Mouse (Mus musculus) right cerebral cortex, postnatal 14 days (tissue): ENCODE measurements around the gene Ptpn13.
A peak's percentile ranks its signal among the peaks of the same experiment; 100 is the strongest.

Source experiments
- DNase-seq: peaks from one replicate; pipeline ENCODE4 v3.0.0; 2022

Ptpn13 gene

GRCm38 (mm10) chr5:103597604-103598003 is 172.6 kb downstream of the Ptpn13 start:
- no peak for DNase-seq

GRCm38 (mm10) chr5:103598264-103598663 is 173.3 kb downstream of the Ptpn13 start:
- DNase-seq, result no peak

GRCm38 (mm10) chr5:103598881-103599280 is 173.9 kb downstream of the Ptpn13 start:
- no peak for DNase-seq

- DNase-seq, result no peak
Measured at GRCm38 (mm10) chr5:103603115-103603893, 178.3 kb downstream of the Ptpn13 start.

- no peak for DNase-seq
Measured at GRCm38 (mm10) chr5:103605707-103606106, 180.7 kb downstream of the Ptpn13 start.

GRCm38 (mm10) chr5:103610148-103610547 is 185.2 kb downstream of the Ptpn13 start:
- no peak for DNase-seq

- DNase-seq, result no peak
Measured at GRCm38 (mm10) chr5:103610856-103611472, 186.0 kb downstream of the Ptpn13 start.

GRCm38 (mm10) chr5:103612316-103612715 is 187.3 kb downstream of the Ptpn13 start:
- DNase-seq, result no peak

GRCm38 (mm10) chr5:103614356-103614755 is 189.4 kb downstream of the Ptpn13 start:
- DNase-seq, result no peak

- DNase-seq, result no peak
Measured at GRCm38 (mm10) chr5:103617191-103617590, 192.2 kb downstream of the Ptpn13 start.

- DNase-seq, result no peak
Measured at GRCm38 (mm10) chr5:103620301-103620973, 195.4 kb downstream of the Ptpn13 start.

- DNase-seq, result no peak
Measured at GRCm38 (mm10) chr5:103622321-103622720, 197.3 kb downstream of the Ptpn13 start.

- DNase-seq, result no peak
Measured at GRCm38 (mm10) chr5:103624831-103625230, 199.8 kb downstream of the Ptpn13 start.

GRCm38 (mm10) chr5:103628499-103628898 is 203.5 kb downstream of the Ptpn13 start:
- no peak for DNase-seq

- peak; percentile 17 for DNase-seq
Measured at GRCm38 (mm10) chr5:103629111-103629764, 204.2 kb downstream of the Ptpn13 start, which contains the start of gene Slc10a6. Gene Slc10a6, minus strand, starts transcription at chr5:103629403.

- no peak for DNase-seq
Measured at GRCm38 (mm10) chr5:103629854-103630580, 205.0 kb downstream of the Ptpn13 start.

GRCm38 (mm10) chr5:103637162-103637561 is 212.2 kb downstream of the Ptpn13 start:
- DNase-seq, result no peak

- DNase-seq, result no peak
Measured at GRCm38 (mm10) chr5:103644167-103644566, 219.2 kb downstream of the Ptpn13 start.

GRCm38 (mm10) chr5:103647320-103647719 is 222.3 kb downstream of the Ptpn13 start:
- DNase-seq, result no peak
